Mouse (Mus musculus): ENCODE data around the gene Prm1. TPM values are rescaled to one million over a fixed set of nuclear protein-coding genes. Genes with fewer than 3 reads are reported as not detected.

Gene Prm1
- total and polyA plus RNA-seq, 3 experiments, result not detected

- TF ChIP-seq ZMIZ1 (IDR thresholded peaks at IDR 0.05; ENCODE audit: low read depth, low read length), result peak; percentile 99
- TF ChIP-seq E2F4 (IDR thresholded peaks at IDR 0.05; ENCODE audit: insufficient replicate concordance, low read depth, low read length), result no peak
- peak; percentile 59; the same call in 1 of the 2 replicates for TF ChIP-seq SIN3A (IDR thresholded peaks at IDR 0.05; ENCODE audit: low read length)
- TF ChIP-seq USF2 (conservative IDR thresholded peaks at IDR 0.05; ENCODE audit: low read depth, low read length), result no peak
- no peak for TF ChIP-seq RAD21 (IDR thresholded peaks at IDR 0.05; ENCODE audit: low read depth, low read length)
Measured at GRCm38 (mm10) chr16:10785371-10786231, 20.0 kb downstream of the Prm1 start, which contains the start of gene Socs1 (continued).

- H3K9me3 ChIP-seq (replicated peaks; ENCODE audit: low read length), result no peaks in the 10 kb centered on the region
- peak overlapping the region; percentile 89 for H3K27ac ChIP-seq (ENCODE audit: insufficient read depth, low read depth)
- peaks cover 39 to 60% of the 10 kb centered on the region in 2 experiments for H3K4me1 ChIP-seq (ENCODE audit: control insufficient read depth in 1 of 2, insufficient read depth in 2 of 2)
- DNase-seq (ENCODE audit: extremely low read depth), result peak; percentile 95
- peak overlapping the region; percentile 84 to 99 (median 96) for H3K4me3 ChIP-seq (replicated peaks in 1 of 3; ENCODE audit: low read depth in 2 of 3, low read length in 2 of 3, poor library complexity in 1 of 3)
- H3K9ac ChIP-seq (ENCODE audit: insufficient read depth, low read depth), result peak overlapping the region; percentile 89
- H3K79me2 ChIP-seq (replicated peaks; ENCODE audit: control insufficient read depth, extremely low read depth, insufficient read depth, poor library complexity, severe bottlenecking), result peaks cover 16% of the 10 kb centered on the region
- in situ Hi-C loops (cut with MboI; ENCODE audit: low pct_ligation_motif_present, low pct_unique_long_range_greater_than_20kb, low sequenced_read_pairs) (loop anchor here (5.0 kb wide), 3 partner anchors 38 to 213 kb away; no protein-coding TSS in a partner anchor), dilution Hi-C loops (cut with MboI; ENCODE audit: extremely low pct_ligation_motif_present, extremely low pct_unique_long_range_greater_than_20kb, low sequenced_read_pairs) (no loop called here)
- peak overlapping the region; percentile 52; the same call in 1 of the 2 replicates for H3K4me2 ChIP-seq (ENCODE audit: insufficient read depth, low read depth, poor library complexity, severe bottlenecking)
- no peaks in the 10 kb centered on the region for H3K27me3 ChIP-seq (replicated peaks)
- peaks cover 0 to 24% of the 10 kb centered on the region in 2 experiments for H3K36me3 ChIP-seq (replicated peaks in 1 of 2; ENCODE audit: control insufficient read depth in 1 of 2, insufficient read depth in 1 of 2, low read length in 1 of 2)
- TF ChIP-seq MYC (IDR thresholded peaks at IDR 0.05; ENCODE audit: low read depth, low read length) (peak; percentile 36; the same call in 1 of the 2 replicates), PAX5 (IDR thresholded peaks at IDR 0.05; ENCODE audit: low read length) (no peak), SIN3A (IDR thresholded peaks at IDR 0.05; ENCODE audit: low read length) (peak; percentile 81; the same call in 1 of the 2 replicates), CHD2 (IDR thresholded peaks at IDR 0.05; ENCODE audit: low read length) (0 out of 2 replicates have a peak, but pooled peaks have one; percentile 6), RCOR1 (conservative IDR thresholded peaks at IDR 0.05; ENCODE audit: low read depth, low read length) (no peak), BHLHE40 (IDR thresholded peaks at IDR 0.05; ENCODE audit: low read depth, low read length) (peak; percentile 18; the same call in 1 of the 2 replicates), CHD1 (IDR thresholded peaks at IDR 0.05; ENCODE audit: low read depth, low read length) (no peak; the same call in 1 of the 2 replicates), JUN (IDR thresholded peaks at IDR 0.05; ENCODE audit: insufficient read depth, low read depth, low read length) (no peak), ZMIZ1 (IDR thresholded peaks at IDR 0.05; ENCODE audit: low read depth, low read length) (no peak), GABPA (IDR thresholded peaks at IDR 0.05; ENCODE audit: insufficient replicate concordance, low read depth, low read length) (no peak), ELF1 (IDR thresholded peaks at IDR 0.05; ENCODE audit: low read depth, low read length) (peak; percentile 60; the same call in 1 of the 2 replicates), ZC3H11A (IDR thresholded peaks at IDR 0.05; ENCODE audit: low read depth, low read length) (peak; percentile 58; the same call in 1 of the 2 replicates), ZNF384 (IDR thresholded peaks at IDR 0.05; ENCODE audit: low read depth, low read length) (0 out of 2 replicates have a peak, but pooled peaks have one; percentile 3), MAZ (IDR thresholded peaks at IDR 0.05; ENCODE audit: low read depth, low read length) (peak; percentile 14; the same call in 1 of the 2 replicates), TCF12 (IDR thresholded peaks at IDR 0.05; ENCODE audit: low read depth, low read length) (peak; percentile 79; the same call in 1 of the 2 replicates), HCFC1 (IDR thresholded peaks at IDR 0.05; ENCODE audit: low read depth, low read length) (no peak), IRF4 (IDR thresholded peaks at IDR 0.05; ENCODE audit: low read depth, low read length) (no peak; the same call in 1 of the 2 replicates), SMC3 (IDR thresholded peaks at IDR 0.05; ENCODE audit: low read depth, low read length) (peak; percentile 88), KAT2A (IDR thresholded peaks at IDR 0.05; ENCODE audit: insufficient replicate concordance, low read length) (peak; percentile 68; the same call in 1 of the 2 replicates), NELFE (IDR thresholded peaks at IDR 0.05; ENCODE audit: low read depth, low read length) (peak; percentile 60; the same call in 1 of the 2 replicates), MAX (IDR thresholded peaks at IDR 0.05; ENCODE audit: low read length) (peak; percentile 81), CTCF (conservative IDR thresholded peaks at IDR 0.05 in 1 of 2, IDR thresholded peaks at IDR 0.05 in 1 of 2; ENCODE audit: low read depth in 2 of 2, low read length in 2 of 2) (peak; percentile 10 to 93; a peak in 2 of 4 replicates), MAFK (IDR thresholded peaks at IDR 0.05; ENCODE audit: insufficient replicate concordance, low read length) (no peak), MXI1 (IDR thresholded peaks at IDR 0.05; ENCODE audit: low read depth, low read length) (peak; percentile 94), EP300 (IDR thresholded peaks at IDR 0.05; ENCODE audit: low read length) (no peak), ETS1 (conservative IDR thresholded peaks at IDR 0.05; ENCODE audit: low read depth, low read length) (no peak), UBTF (IDR thresholded peaks at IDR 0.05; ENCODE audit: low read depth, low read length) (peak; percentile 92), RAD21 (IDR thresholded peaks at IDR 0.05; ENCODE audit: low read depth, low read length) (peak; percentile 77), USF1 (IDR thresholded peaks at IDR 0.05; ENCODE audit: low read depth, low read length) (no peak), POLR2AphosphoS2 (IDR thresholded peaks at IDR 0.05; ENCODE audit: low read depth, low read length) (peak; percentile 73; the same call in 1 of the 2 replicates)
Measured at GRCm38 (mm10) chr16:10784793-10785370, 20.8 kb downstream of the Prm1 start.
